Mouse (Mus musculus) stomach, postnatal 0 days (tissue): Measurements from ENCODE around the gene Glp1r. TPM values are rescaled to one million over a fixed set of nuclear protein-coding genes. Genes with fewer than 3 reads are reported as not detected.

ENCODE experiments used
- ATAC-seq: fragments of 200-750 bp; cut with Nextera tagmentation; 2 replicates; pipeline ENCODE4 v1.8.0; 2017; ENCODE audit not compliant: low FRiP score, low TSS enrichment
- DNase-seq: peaks from one replicate; pipeline ENCODE4 v3.0.0-alpha.2; 2016; ENCODE audit warnings: low spot score
- H3K27ac ChIP-seq: fragments of 300-500 bp; sonication (generic); replicated peaks from 2 replicates; pipeline ENCODE4 v1.5.1; 2014; ENCODE audit warnings: mild to moderate bottlenecking, control low read depth
- H3K27me3 ChIP-seq: fragments of 300-500 bp; sonication (generic); 2 replicates; pipeline ENCODE4 v1.6.1; 2014; ENCODE audit warnings: low read length; ENCODE audit not compliant: control insufficient read depth, insufficient read depth
- H3K36me3 ChIP-seq: fragments of 300-500 bp; sonication (generic); 2 replicates; pipeline ENCODE4 v1.6.1; 2014; ENCODE audit warnings: low read length, mixed read lengths; ENCODE audit not compliant: control insufficient read depth, insufficient read depth
- H3K4me1 ChIP-seq: fragments of 300-500 bp; sonication (generic); replicated peaks from 2 replicates; pipeline ENCODE4 v1.6.1; 2014; ENCODE audit warnings: antibody characterized with exemption; ENCODE audit not compliant: control insufficient read depth, insufficient read depth
- H3K4me2 ChIP-seq: fragments of 300-500 bp; sonication (generic); replicated peaks from 2 replicates; pipeline ENCODE4 v1.6.1; 2014; ENCODE audit warnings: low read depth, mild to moderate bottlenecking, control low read depth, moderate library complexity
- H3K4me3 ChIP-seq: fragments of 300-500 bp; sonication (generic); 2 replicates; pipeline ENCODE4 v1.5.1; 2014; ENCODE audit warnings: low read depth, low read length, control low read depth
- H3K9ac ChIP-seq: fragments of 300-500 bp; sonication (generic); 2 replicates; pipeline ENCODE4 v1.6.1; 2014; ENCODE audit warnings: mild to moderate bottlenecking, low read length, control low read depth, mixed read lengths
- H3K9me3 ChIP-seq: fragments of 300-500 bp; sonication (generic); 2 replicates; pipeline ENCODE4 v1.6.1; 2016; ENCODE audit warnings: low read length; ENCODE audit not compliant: control insufficient read depth
- CTCF ChIP-seq: IDR thresholded peaks from 2 replicates; pipeline ENCODE4 v1.5.1; 2016; ENCODE audit warnings: antibody characterized with exemption, low read depth, mild to moderate bottlenecking, moderate library complexity
- EP300 ChIP-seq: optimal IDR thresholded peaks from 2 replicates; pipeline ENCODE3; 2016; ENCODE audit warnings: antibody characterized with exemption
- WGBS: fragments of 180-500 bp; shearing (Covaris S2); extraction: QIAGEN DNeasy Blood & Tissue Kit; methylation state at CpG from one replicate; pipeline ENCODE4 v1.1.7; 2014; 5-methylcytosine and 5-hydroxymethylcytosine counted together
- polyA plus RNA-seq: library from polyadenylated mRNA; unstranded; fragments of >200 nt; fragmentation: Nextera tagmentation; extraction: Ambion mirVana; gene quantifications from 2 replicates; pipeline ENCODE4 v1.2.1, GENCODE M21; 2015

Glp1r gene
- polyA plus RNA-seq, 1 experiment from 2014 or later: 0.18 TPM

- H3K27me3 ChIP-seq: no peaks in the 10 kb centered on the region
- H3K36me3 ChIP-seq: no peaks in the 10 kb centered on the region
- H3K9ac ChIP-seq: no peak overlapping the region
- DNase-seq (no peak), ATAC-seq (no peak)
- TF ChIP-seq CTCF: 0 out of 2 replicates have a peak, but pooled peaks have one; percentile 27
- no peak for TF ChIP-seq EP300
- H3K27ac ChIP-seq: no peak overlapping the region
- H3K9me3 ChIP-seq: no peaks in the 10 kb centered on the region
- no peak overlapping the region for H3K4me2 ChIP-seq
- H3K4me3 ChIP-seq: no peak overlapping the region
- WGBS: 84% methylated on average over 3 of the region's 3 CpGs
- H3K4me1 ChIP-seq: no peaks in the 10 kb centered on the region
These were observed 21.2 kb upstream of the Glp1r start for GRCm38 (mm10) chr17:30880391-30880790.

DNA sequence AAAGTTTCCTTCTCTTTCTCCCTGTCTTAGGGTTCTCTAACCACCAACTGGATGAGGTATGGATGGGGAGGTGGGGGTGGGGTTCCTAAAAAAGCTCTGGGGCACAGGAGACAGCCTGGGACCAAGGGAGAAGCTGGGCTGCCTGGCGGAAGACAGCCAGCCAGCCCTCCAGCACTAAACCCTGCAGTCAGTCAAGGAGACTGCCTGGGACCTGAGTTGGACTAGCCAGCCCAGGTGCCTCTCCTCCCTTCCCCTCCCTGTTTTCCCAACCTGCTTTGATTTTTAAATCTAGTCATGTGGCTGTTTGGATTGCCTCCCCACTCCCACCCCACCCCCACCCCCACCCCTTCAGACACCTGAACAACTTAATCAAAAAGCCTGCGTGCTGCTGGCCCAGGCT, 20.6 kb upstream of the Glp1r start:
- H3K27me3 ChIP-seq: no peaks in the 10 kb centered on the region
- DNase-seq (no peak), ATAC-seq (no peak)
- WGBS: 61% methylated on average over 2 of the region's 2 CpGs
- no peak overlapping the region for H3K4me2 ChIP-seq
- no peaks in the 10 kb centered on the region for H3K9me3 ChIP-seq
- no peaks in the 10 kb centered on the region for H3K4me1 ChIP-seq
- H3K9ac ChIP-seq: no peak overlapping the region
- H3K27ac ChIP-seq: no peak overlapping the region
- H3K36me3 ChIP-seq: no peaks in the 10 kb centered on the region
- no peak overlapping the region for H3K4me3 ChIP-seq
- TF ChIP-seq EP300: no peak
- TF ChIP-seq CTCF: no peak

- ATAC-seq (no peak), DNase-seq (no peak)
- Histone ChIP-seq H3K9ac (no peak overlapping the region), H3K4me1 (no peaks in the 10 kb centered on the region), H3K4me2 (no peak overlapping the region), H3K9me3 (no peaks in the 10 kb centered on the region), H3K4me3 (no peak overlapping the region), H3K27me3 (no peaks in the 10 kb centered on the region), H3K36me3 (no peaks in the 10 kb centered on the region), H3K27ac (no peak overlapping the region)
- WGBS: 5% methylated on average over 6 of the region's 6 CpGs
- TF ChIP-seq CTCF: no peak
- TF ChIP-seq EP300: no peak
These were observed 19.4 kb upstream of the Glp1r start for GRCm38 (mm10) chr17:30882206-30882605.

GRCm38 (mm10) chr17:30883534-30883933, 18.1 kb upstream of the Glp1r start:
- WGBS: 60% methylated on average over 8 of the region's 8 CpGs
- H3K4me2 ChIP-seq: no peak overlapping the region
- no peak for DNase-seq
- no peaks in the 10 kb centered on the region for H3K4me1 ChIP-seq
- no peaks in the 10 kb centered on the region for H3K9me3 ChIP-seq
- no peak overlapping the region for H3K27ac ChIP-seq
- H3K27me3 ChIP-seq: no peaks in the 10 kb centered on the region
- no peak overlapping the region for H3K4me3 ChIP-seq
- ATAC-seq: no peak
- H3K36me3 ChIP-seq: no peaks in the 10 kb centered on the region
- H3K9ac ChIP-seq: no peak overlapping the region
- no peak for TF ChIP-seq CTCF
- TF ChIP-seq EP300: no peak

DNA sequence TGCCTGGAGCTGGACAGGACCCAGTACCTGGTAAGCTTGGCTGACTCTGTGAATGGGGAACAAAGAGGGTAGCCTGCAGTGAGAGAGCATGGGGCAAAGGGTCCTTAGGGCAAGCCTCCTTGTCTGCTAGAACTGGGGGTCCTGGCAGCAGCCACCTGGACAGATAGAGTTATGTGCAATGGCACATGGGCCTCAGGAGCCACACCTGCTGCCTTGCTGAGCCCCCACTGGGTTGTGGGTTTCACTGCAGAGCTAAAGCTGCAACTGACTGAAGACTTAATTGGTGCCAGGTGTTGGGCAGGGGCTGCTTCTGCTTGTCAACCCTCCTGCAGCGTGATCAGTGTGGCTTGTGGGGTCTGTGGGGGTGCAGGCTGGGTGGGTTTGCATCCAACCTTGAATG, 9.5 kb upstream of the Glp1r start:
- Histone ChIP-seq H3K27me3 (no peaks in the 10 kb centered on the region), H3K36me3 (no peaks in the 10 kb centered on the region), H3K4me2 (no peak overlapping the region), H3K4me1 (no peaks in the 10 kb centered on the region), H3K9ac (no peak overlapping the region), H3K9me3 (no peaks in the 10 kb centered on the region), H3K4me3 (no peak overlapping the region), H3K27ac (no peak overlapping the region)
- ATAC-seq: no peak
- WGBS: 18% methylated on average over 1 of the region's 1 CpGs
- TF ChIP-seq EP300: no peak
- no peak for TF ChIP-seq CTCF
- no peak for DNase-seq

- Histone ChIP-seq H3K27me3 (no peaks in the 10 kb centered on the region), H3K4me2 (no peak overlapping the region), H3K27ac (no peak overlapping the region), H3K4me1 (no peaks in the 10 kb centered on the region), H3K4me3 (no peak overlapping the region), H3K36me3 (no peaks in the 10 kb centered on the region), H3K9me3 (no peaks in the 10 kb centered on the region), H3K9ac (no peak overlapping the region)
- ATAC-seq (no peak), DNase-seq (no peak)
- no peak for TF ChIP-seq EP300
- TF ChIP-seq CTCF: peak; percentile 57
- WGBS: 16% methylated on average over 2 of the region's 2 CpGs
These were observed 8.9 kb upstream of the Glp1r start for GRCm38 (mm10) chr17:30892730-30893129.
